ENCODE assay signal across 18 mouse cellular contexts in genomic region chr4:82495605-82496004, GRCm38 (mm10).
DNase-seq lines count a peak whose midpoint lies in the region; ATAC-seq and TF ChIP-seq lines count a peak whose summit lies in the region.
"Had no signal": no experiment of that assay in that cellular context is flagged by ENCODE, and none has a peak within 500 bp of the region (broad histone marks: within the 10 kb centered on the region; RNA-seq: fewer than 3 reads in every experiment).

No protein-coding gene starts in this region.

- peaks cover 20% of the 10 kb centered on the region for H3K36me3 ChIP-seq in hindbrain, embryonic 12.5 days
- peaks cover 19% of the 10 kb centered on the region for H3K36me3 ChIP-seq in hindbrain, embryonic 10.5 days
- peaks cover 72% of the 10 kb centered on the region for H3K36me3 ChIP-seq in lung, embryonic 14.5 days (ENCODE audit: insufficient read depth)
- H3K36me3 ChIP-seq in forebrain, embryonic 16.5 days (ENCODE audit: control insufficient read depth, insufficient read depth), result no peaks in the 10 kb centered on the region; the same call in 1 of the 2 replicates
- H3K36me3 ChIP-seq in midbrain, postnatal 0 days (ENCODE audit: insufficient read depth, low read length), result no peaks in the 10 kb centered on the region

- peaks cover 20% of the 10 kb centered on the region for H3K4me1 ChIP-seq in hindbrain, embryonic 12.5 days
- 0 out of 2 replicates have a peak, but pooled peaks cover 5% of the 10 kb centered on the region for H3K4me1 ChIP-seq in hindbrain, embryonic 10.5 days (replicated peaks)
- H3K4me1 ChIP-seq in lung, embryonic 14.5 days (ENCODE audit: insufficient read depth), result peaks cover 36% of the 10 kb centered on the region
- peaks cover 38% of the 10 kb centered on the region for H3K4me1 ChIP-seq in forebrain, embryonic 16.5 days (replicated peaks; ENCODE audit: control insufficient read depth, insufficient read depth, low read length)
- H3K4me1 ChIP-seq in midbrain, postnatal 0 days (ENCODE audit: insufficient read depth, low read length), result no peaks in the 10 kb centered on the region

- TF ChIP-seq CTCF in lung, embryonic 14.5 days (IDR thresholded peaks at IDR 0.05; ENCODE audit: low read depth), result no peak
- no peak for TF ChIP-seq CTCF in midbrain, postnatal 0 days (IDR thresholded peaks at IDR 0.05)

- no peak overlapping the region for H3K4me3 ChIP-seq in hindbrain, embryonic 12.5 days
- H3K4me3 ChIP-seq in hindbrain, embryonic 10.5 days, result no peak overlapping the region
- no peak overlapping the region for H3K4me3 ChIP-seq in lung, embryonic 14.5 days (ENCODE audit: low read depth, low read length)
- peak overlapping the region; percentile 46 for H3K4me3 ChIP-seq in forebrain, embryonic 16.5 days (replicated peaks; ENCODE audit: low read length)
- peak overlapping the region; percentile 69; the same call in 1 of the 2 replicates for H3K4me3 ChIP-seq in midbrain, postnatal 0 days (ENCODE audit: low read depth, low read length)
- H3K4me3 ChIP-seq: embryonic facial prominence, embryonic 13.5 days had no signal

- no peak overlapping the region for H3K27ac ChIP-seq in hindbrain, embryonic 12.5 days
- H3K27ac ChIP-seq in hindbrain, embryonic 10.5 days, result no peak overlapping the region
- H3K27ac ChIP-seq in lung, embryonic 14.5 days (ENCODE audit: low read depth), result no peak overlapping the region
- H3K27ac ChIP-seq in forebrain, embryonic 16.5 days (ENCODE audit: low read length), result peak overlapping the region; percentile 87
- H3K27ac ChIP-seq in midbrain, postnatal 0 days (ENCODE audit: low read depth, low read length), result peak overlapping the region; percentile 51
- H3K27ac ChIP-seq: embryonic facial prominence, embryonic 13.5 days had no signal

- WGBS in hindbrain, embryonic 12.5 days, result 92% methylated on average over 6 of the region's 6 CpGs
- 94% methylated on average over 6 of the region's 6 CpGs for WGBS in hindbrain, embryonic 10.5 days
- 77% methylated on average over 6 of the region's 6 CpGs for WGBS in lung, embryonic 14.5 days
- 39% methylated on average over 6 of the region's 6 CpGs for whole genome bisulfite sequencing in forebrain, embryonic 16.5 days
- 71% methylated on average over 6 of the region's 6 CpGs for WGBS in midbrain, postnatal 0 days

- H3K27me3 ChIP-seq in hindbrain, embryonic 12.5 days, result no peaks in the 10 kb centered on the region; the same call in 1 of the 2 replicates
- H3K27me3 ChIP-seq in hindbrain, embryonic 10.5 days (ENCODE audit: insufficient read depth, poor library complexity, severe bottlenecking), result peaks cover 42% of the 10 kb centered on the region
- no peaks in the 10 kb centered on the region for H3K27me3 ChIP-seq in lung, embryonic 14.5 days (ENCODE audit: insufficient read depth, low read length)
- no peaks in the 10 kb centered on the region for H3K27me3 ChIP-seq in forebrain, embryonic 16.5 days (replicated peaks; ENCODE audit: control insufficient read depth, insufficient read depth, low read length)
- H3K27me3 ChIP-seq in midbrain, postnatal 0 days (ENCODE audit: insufficient read depth, low read length), result no peaks in the 10 kb centered on the region
- H3K27me3 ChIP-seq: embryonic facial prominence, embryonic 13.5 days had no signal

- 0 out of 2 replicates have a peak overlapping the region, but pooled peaks have one; percentile 6 for H3K4me2 ChIP-seq in hindbrain, embryonic 12.5 days (replicated peaks)
- peak overlapping the region; percentile 95 for H3K4me2 ChIP-seq in lung, embryonic 14.5 days
- peak overlapping the region; percentile 49 for H3K4me2 ChIP-seq in forebrain, embryonic 16.5 days (ENCODE audit: low read length)
- peak overlapping the region; percentile 40 for H3K4me2 ChIP-seq in midbrain, postnatal 0 days (ENCODE audit: low read depth, low read length, poor library complexity, severe bottlenecking)
- H3K4me2 ChIP-seq: heart, embryonic 11.5 days; liver, embryonic 11.5 days had no signal

- no peak for DNase-seq in hindbrain, embryonic 10.5 days (ENCODE audit: low spot score)
- DNase-seq in lung, embryonic 14.5 days, result no peak
- no peak for DNase-seq in lung, adult 18-20 months
- peak; percentile 83 for DNase-seq in midbrain, postnatal 0 days (ENCODE audit: low spot score)
- DNase-seq in heart, adult 8-10 months (ENCODE audit: low spot score), result no peak
- DNase-seq: gastrocnemius, postnatal 25 days; heart, postnatal 4 days; kidney, adult 2 months; kidney, postnatal 4 days; lung, postnatal 14 days; retina, postnatal 1 day; thymus, adult 18-20 months had no signal

- no peak for ATAC-seq in hindbrain, embryonic 12.5 days (ENCODE audit: low FRiP score)
- no peak for ATAC-seq in lung, embryonic 14.5 days (ENCODE audit: insufficient read depth)
- peak; percentile 49 for ATAC-seq in forebrain, embryonic 16.5 days
- no peak for ATAC-seq in midbrain, postnatal 0 days (ENCODE audit: low FRiP score)
- no peak for ATAC-seq in activated CD4-positive, CD25-positive, alpha-beta regulatory T cell, adult 4 months

- no peaks in the 10 kb centered on the region for H3K9me3 ChIP-seq in hindbrain, embryonic 12.5 days (replicated peaks)
- no peaks in the 10 kb centered on the region for H3K9me3 ChIP-seq in hindbrain, embryonic 10.5 days
- H3K9me3 ChIP-seq in lung, embryonic 14.5 days (ENCODE audit: low read depth, low read length), result no peaks in the 10 kb centered on the region
- no peaks in the 10 kb centered on the region for H3K9me3 ChIP-seq in forebrain, embryonic 16.5 days (ENCODE audit: control insufficient read depth, low read length)
- no peaks in the 10 kb centered on the region for H3K9me3 ChIP-seq in midbrain, postnatal 0 days (ENCODE audit: low read length)
- H3K9me3 ChIP-seq: embryonic facial prominence, embryonic 13.5 days had no signal

- no peak overlapping the region for H3K9ac ChIP-seq in hindbrain, embryonic 12.5 days
- H3K9ac ChIP-seq in lung, embryonic 14.5 days, result no peak overlapping the region
- H3K9ac ChIP-seq in forebrain, embryonic 16.5 days (replicated peaks; ENCODE audit: low read depth, low read length), result peak overlapping the region; percentile 16
- no peak overlapping the region; the same call in 1 of the 2 replicates for H3K9ac ChIP-seq in midbrain, postnatal 0 days (replicated peaks; ENCODE audit: low read length, poor library complexity, severe bottlenecking)
- H3K9ac ChIP-seq: embryonic facial prominence, embryonic 13.5 days had no signal

Comparison
In these comparisons a context has a peak if more than half of its experiments do, and no peak if none do; other contexts are left out.
1. H3K27ac ChIP-seq: peak in forebrain, embryonic 16.5 days (single experiment) and midbrain, postnatal 0 days (single experiment); none in hindbrain, embryonic 12.5 days (single experiment), hindbrain, embryonic 10.5 days (single experiment) and lung, embryonic 14.5 days (single experiment).
2. H3K4me2 ChIP-seq: peak in every context shown above with its lines; median percentile 95 in lung, embryonic 14.5 days; 49 in forebrain, embryonic 16.5 days; 40 in midbrain, postnatal 0 days; 6 in hindbrain, embryonic 12.5 days.
3. H3K4me3 ChIP-seq: peak in forebrain, embryonic 16.5 days (single experiment) and midbrain, postnatal 0 days (single experiment); none in hindbrain, embryonic 12.5 days (single experiment), hindbrain, embryonic 10.5 days (single experiment) and lung, embryonic 14.5 days (single experiment).